Mouse (Mus musculus) layer of hippocampus, postnatal 36 days (tissue): ENCODE measurements around the gene Tctn3. TPM values are rescaled to one million over a fixed set of nuclear protein-coding genes. Genes with fewer than 3 reads are reported as not detected.
"Not testable (repeated sequence)": the region's sequence is repeated elsewhere in the genome, so short reads cannot be mapped to it uniquely, and the experiment has no call there.

Experiments used
- DNase-seq, 2 experiments: peaks; one replicate each; pipeline ENCODE4 v3.0.0; 2022
- total RNA-seq, 2 experiments: library from RNA; stranded (reverse); gene quantifications; 2 replicates each; pipeline ENCODE4 v1.2.3; 2021

Tctn3 gene
- total RNA-seq, 2 experiments from 2014 or later: 14.4 to 17.1 TPM

GRCm38 (mm10) chr19:40625935-40626334 is 13.9 kb upstream of the Tctn3 start:
- no peak for DNase-seq

- not testable (repeated sequence) for DNase-seq
These were observed 9.6 kb upstream of the Tctn3 start for GRCm38 (mm10) chr19:40621616-40622015.

GRCm38 (mm10) chr19:40616021-40616420 is 4.0 kb upstream of the Tctn3 start:
- no peak for DNase-seq

GRCm38 (mm10) chr19:40614811-40615210 is 2.8 kb upstream of the Tctn3 start:
- DNase-seq: no peak

GRCm38 (mm10) chr19:40607676-40608075 is 4.4 kb downstream of the Tctn3 start:
- no peak for DNase-seq

GRCm38 (mm10) chr19:40605189-40605588 is 6.8 kb downstream of the Tctn3 start:
- no peak for DNase-seq

GRCm38 (mm10) chr19:40601870-40602269 is 10.2 kb downstream of the Tctn3 start:
- DNase-seq: no peak

- not testable (repeated sequence) for DNase-seq
These were observed 11.2 kb downstream of the Tctn3 start for GRCm38 (mm10) chr19:40600846-40601245.

GRCm38 (mm10) chr19:40595831-40596230 is 16.2 kb downstream of the Tctn3 start:
- DNase-seq: no peak

GRCm38 (mm10) chr19:40595231-40595630 is 16.8 kb downstream of the Tctn3 start:
- no peak for DNase-seq

GRCm38 (mm10) chr19:40589530-40589880 is 22.5 kb downstream of the Tctn3 start:
- no peak for DNase-seq

GRCm38 (mm10) chr19:40588847-40589529 is 23.0 kb downstream of the Tctn3 start:
- peak; percentile 73 to 75 for DNase-seq

GRCm38 (mm10) chr19:40588293-40588654 is 23.8 kb downstream of the Tctn3 start, which contains the start of gene Aldh18a1:
TSS of gene Aldh18a1 (minus strand) at chr19:40588463.
- DNase-seq: peak; percentile 92 to 93

GRCm38 (mm10) chr19:40587491-40588292 is 24.3 kb downstream of the Tctn3 start:
- no peak for DNase-seq

GRCm38 (mm10) chr19:40586908-40587307 is 25.1 kb downstream of the Tctn3 start:
- no peak for DNase-seq

GRCm38 (mm10) chr19:40581662-40582061 is 30.4 kb downstream of the Tctn3 start:
- DNase-seq: no peak

GRCm38 (mm10) chr19:40580902-40581301 is 31.1 kb downstream of the Tctn3 start:
- no peak for DNase-seq

GRCm38 (mm10) chr19:40575438-40575837 is 36.6 kb downstream of the Tctn3 start:
- no peak for DNase-seq

GRCm38 (mm10) chr19:40570726-40571125 is 41.3 kb downstream of the Tctn3 start:
- no peak for DNase-seq

GRCm38 (mm10) chr19:40567616-40568015 is 44.4 kb downstream of the Tctn3 start:
- no peak for DNase-seq

- no peak for DNase-seq
These were observed 48.0 kb downstream of the Tctn3 start for GRCm38 (mm10) chr19:40563880-40564645.

GRCm38 (mm10) chr19:40561521-40561920 is 50.5 kb downstream of the Tctn3 start:
- DNase-seq: not testable (repeated sequence)

GRCm38 (mm10) chr19:40556029-40556428 is 56.0 kb downstream of the Tctn3 start:
- DNase-seq: no peak
